Mouse (Mus musculus): ENCODE measurements at regions not wholly inside any gene's neighbourhood (a gene's known extent, or its start where the extent isn't known, plus 50 kb on each side); places are given as distances from the start of the nearest gene placed in this dataset.

DNA sequence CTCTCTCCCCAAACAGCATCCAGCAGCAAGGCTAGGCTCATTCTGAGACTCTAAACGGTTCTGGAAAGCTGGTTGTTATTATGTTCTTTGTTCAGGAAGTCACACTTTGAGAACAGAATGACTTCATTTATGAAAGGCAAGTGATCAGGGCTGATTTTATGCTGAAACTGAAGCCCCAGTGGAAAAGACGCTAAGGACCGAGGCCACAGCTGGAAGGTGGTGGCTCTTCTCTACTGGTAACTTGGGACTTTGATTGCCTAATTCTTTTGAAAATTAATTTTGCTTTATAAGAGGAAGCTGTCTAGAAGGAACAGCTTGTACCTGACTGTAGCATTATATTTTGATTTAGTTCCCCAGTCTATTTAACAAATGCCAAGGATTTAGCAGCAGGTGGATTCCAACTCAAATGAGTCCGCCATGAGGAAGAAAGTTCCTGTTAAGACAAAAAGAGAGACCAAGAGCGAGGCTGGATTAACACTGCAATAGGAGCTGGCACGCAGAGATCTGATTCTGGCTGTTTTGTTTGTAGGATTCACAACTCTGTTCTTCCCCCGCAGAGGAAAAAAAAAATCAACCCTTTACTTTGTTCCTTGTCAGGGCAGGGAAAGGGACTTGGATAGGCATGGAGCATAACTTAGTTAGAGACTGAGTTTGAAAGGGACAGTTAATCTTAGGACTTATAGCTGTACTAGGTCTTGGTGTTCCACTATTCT is 388.3 kb upstream of the Slc30a5 start:
- WGBS = 86% methylated on average over 7 of the region's 7 CpGs
- H3K4me3 ChIP-seq (ENCODE audit: extremely low read depth, insufficient read depth, insufficient read length) = no peak overlapping the region
- no peak for DNase-seq (ENCODE audit: low read depth in 1 of 2, low spot score in 2 of 2)
- no peaks in the 10 kb centered on the region for H3K36me3 ChIP-seq (ENCODE audit: control insufficient read depth, insufficient read depth, low read length)
- TF ChIP-seq POLR2A (IDR thresholded peaks at IDR 0.05; ENCODE audit: low read depth, low read length) (no peak), CTCF (IDR thresholded peaks at IDR 0.05; ENCODE audit: extremely low read depth, insufficient read depth, insufficient read length, insufficient replicate concordance) (no peak)
- no peak overlapping the region for H3K27ac ChIP-seq (ENCODE audit: insufficient read depth, low read length)
- no peaks in the 10 kb centered on the region for H3K4me1 ChIP-seq (ENCODE audit: control insufficient read depth, insufficient read depth, insufficient read length)
- H3K27me3 ChIP-seq (ENCODE audit: control insufficient read depth, insufficient read depth, low read length) = no peaks in the 10 kb centered on the region

DNA sequence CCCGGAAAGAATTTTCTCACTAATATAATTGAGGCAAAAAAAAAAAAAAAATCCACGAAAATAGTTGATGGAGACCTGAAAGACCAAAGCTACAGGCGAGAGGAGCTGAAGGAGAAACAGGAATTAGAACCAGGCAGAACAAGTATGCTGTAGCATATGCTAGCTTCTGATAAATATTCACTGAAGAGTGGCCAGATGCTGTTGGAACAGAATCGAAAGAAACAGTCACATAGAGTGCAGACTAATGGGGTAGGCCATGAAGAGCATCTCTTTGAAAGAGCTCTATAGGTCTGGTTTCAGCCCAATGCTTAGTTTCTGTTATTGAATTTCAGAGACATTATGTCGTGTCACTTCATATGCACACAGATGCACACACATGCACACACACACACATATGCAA is 386.3 kb upstream of the Slc30a5 start:
- Histone ChIP-seq H3K4me1 (ENCODE audit: control insufficient read depth, insufficient read depth, insufficient read length) (no peaks in the 10 kb centered on the region), H3K27ac (ENCODE audit: insufficient read depth, low read length) (no peak overlapping the region), H3K4me3 (ENCODE audit: extremely low read depth, insufficient read depth, insufficient read length) (no peak overlapping the region), H3K27me3 (ENCODE audit: control insufficient read depth, insufficient read depth, low read length) (no peaks in the 10 kb centered on the region), H3K36me3 (ENCODE audit: control insufficient read depth, insufficient read depth, low read length) (no peaks in the 10 kb centered on the region)
- 89% methylated on average over 5 of the region's 5 CpGs for WGBS
- TF ChIP-seq CTCF (IDR thresholded peaks at IDR 0.05; ENCODE audit: extremely low read depth, insufficient read depth, insufficient read length, insufficient replicate concordance) (no peak), POLR2A (IDR thresholded peaks at IDR 0.05; ENCODE audit: low read depth, low read length) (no peak)
- no peak for DNase-seq (ENCODE audit: low read depth in 1 of 2, low spot score in 2 of 2)

DNA sequence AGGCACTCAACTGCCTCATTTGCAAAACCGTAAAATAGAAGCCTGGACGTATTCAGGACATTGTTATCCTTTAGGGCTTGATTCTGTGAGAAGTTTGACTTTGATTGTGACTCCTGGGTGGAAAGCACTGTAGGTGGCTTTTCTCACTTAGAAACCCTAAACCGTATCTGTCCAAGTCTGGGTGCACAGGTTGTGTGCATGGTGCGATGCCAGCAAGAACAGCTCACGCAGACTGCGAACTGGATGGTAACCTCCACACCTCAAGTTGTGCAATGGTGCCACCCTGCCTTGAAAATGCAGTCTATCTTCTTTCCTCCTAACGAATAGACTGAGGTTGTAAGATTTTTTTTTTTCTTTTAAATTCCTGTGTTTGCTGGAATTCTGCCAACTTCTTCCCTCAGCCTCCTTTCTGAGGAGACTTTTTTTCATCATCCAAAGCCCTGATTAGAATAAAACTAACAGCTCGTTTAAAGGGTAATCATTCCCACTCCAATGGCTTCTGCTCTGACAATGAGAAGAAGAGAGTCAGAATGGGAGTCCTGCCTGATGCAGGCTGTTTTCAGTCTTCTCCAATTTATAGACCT is 383.8 kb upstream of the Slc30a5 start:
- H3K4me1 ChIP-seq (ENCODE audit: control insufficient read depth, insufficient read depth, insufficient read length) = no peaks in the 10 kb centered on the region
- WGBS = 88% methylated on average over 8 of the region's 8 CpGs
- no peaks in the 10 kb centered on the region for H3K27me3 ChIP-seq (ENCODE audit: control insufficient read depth, insufficient read depth, low read length)
- H3K36me3 ChIP-seq (ENCODE audit: control insufficient read depth, insufficient read depth, low read length) = no peaks in the 10 kb centered on the region
- TF ChIP-seq CTCF (IDR thresholded peaks at IDR 0.05; ENCODE audit: extremely low read depth, insufficient read depth, insufficient read length, insufficient replicate concordance) (no peak), POLR2A (IDR thresholded peaks at IDR 0.05; ENCODE audit: low read depth, low read length) (no peak)
- no peak overlapping the region for H3K27ac ChIP-seq (ENCODE audit: insufficient read depth, low read length)
- H3K4me3 ChIP-seq (ENCODE audit: extremely low read depth, insufficient read depth, insufficient read length) = no peak overlapping the region
- no peak for DNase-seq (ENCODE audit: low read depth in 1 of 2, low spot score in 2 of 2)

DNA sequence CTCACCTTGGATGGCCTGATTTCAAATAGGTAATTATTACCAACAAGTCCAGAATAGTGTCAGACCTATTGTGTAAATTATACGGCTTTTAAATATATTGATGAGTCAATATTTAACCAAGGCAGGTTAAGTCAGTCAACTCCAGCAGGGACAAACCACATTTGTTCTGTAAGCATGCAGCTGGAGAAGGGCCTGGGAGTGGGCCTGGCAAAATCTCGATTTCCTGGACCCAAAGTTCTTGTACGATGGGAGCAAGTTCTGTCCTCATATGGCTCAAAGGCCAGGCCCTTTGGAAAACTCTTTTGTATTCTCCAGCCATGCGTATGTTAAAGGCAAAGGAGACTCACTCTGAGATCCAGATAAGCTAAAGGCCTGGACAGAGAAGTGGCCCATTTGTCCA is 383.2 kb upstream of the Slc30a5 start:
- 87% methylated on average over 4 of the region's 4 CpGs for WGBS
- no peak for DNase-seq (ENCODE audit: low read depth in 1 of 2, low spot score in 2 of 2)
- H3K36me3 ChIP-seq (ENCODE audit: control insufficient read depth, insufficient read depth, low read length) = no peaks in the 10 kb centered on the region
- H3K27ac ChIP-seq (ENCODE audit: insufficient read depth, low read length) = no peak overlapping the region
- H3K4me1 ChIP-seq (ENCODE audit: control insufficient read depth, insufficient read depth, insufficient read length) = no peaks in the 10 kb centered on the region
- TF ChIP-seq CTCF (IDR thresholded peaks at IDR 0.05; ENCODE audit: extremely low read depth, insufficient read depth, insufficient read length, insufficient replicate concordance) = no peak
- TF ChIP-seq POLR2A (IDR thresholded peaks at IDR 0.05; ENCODE audit: low read depth, low read length) = no peak
- no peaks in the 10 kb centered on the region for H3K27me3 ChIP-seq (ENCODE audit: control insufficient read depth, insufficient read depth, low read length)
- no peak overlapping the region for H3K4me3 ChIP-seq (ENCODE audit: extremely low read depth, insufficient read depth, insufficient read length)

GRCm38 (mm10) chr13:101215792-101216221 is 382.6 kb upstream of the Slc30a5 start:
- H3K27me3 ChIP-seq (ENCODE audit: control insufficient read depth, insufficient read depth, low read length) = no peaks in the 10 kb centered on the region
- TF ChIP-seq CTCF (IDR thresholded peaks at IDR 0.05; ENCODE audit: extremely low read depth, insufficient read depth, insufficient read length, insufficient replicate concordance) = no peak
- TF ChIP-seq POLR2A (IDR thresholded peaks at IDR 0.05; ENCODE audit: low read depth, low read length) = no peak
- no peak overlapping the region for H3K4me3 ChIP-seq (ENCODE audit: extremely low read depth, insufficient read depth, insufficient read length)
- no peak overlapping the region for H3K27ac ChIP-seq (ENCODE audit: insufficient read depth, low read length)
- no peaks in the 10 kb centered on the region for H3K4me1 ChIP-seq (ENCODE audit: control insufficient read depth, insufficient read depth, insufficient read length)
- no peak for DNase-seq (ENCODE audit: low read depth in 1 of 2, low spot score in 2 of 2)
- H3K36me3 ChIP-seq (ENCODE audit: control insufficient read depth, insufficient read depth, low read length) = no peaks in the 10 kb centered on the region
- WGBS = 89% methylated on average over 11 of the region's 11 CpGs

DNA sequence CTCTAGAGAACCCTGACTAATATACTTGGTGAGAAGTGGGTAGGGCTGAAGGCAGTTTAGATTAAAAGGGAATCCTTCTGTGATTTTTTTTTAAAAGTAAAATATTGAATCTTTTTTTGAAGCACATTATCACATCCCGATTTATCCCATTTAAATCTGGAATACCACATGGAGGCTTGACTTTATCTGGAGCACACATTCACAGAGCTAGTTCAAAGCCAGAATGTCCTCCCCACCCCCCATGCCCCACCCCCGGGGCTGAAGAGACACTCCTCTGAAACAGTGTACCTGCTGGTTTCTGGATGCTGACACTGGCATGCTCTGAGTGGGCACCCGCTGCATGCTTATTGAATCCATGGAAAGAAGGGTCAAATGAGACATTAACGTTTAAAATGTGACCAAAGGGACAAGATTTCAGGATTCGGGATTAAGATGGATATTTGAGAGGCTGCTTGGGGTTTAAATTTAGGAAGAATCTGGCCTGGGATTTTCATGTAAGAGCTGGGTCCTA is 382.0 kb upstream of the Slc30a5 start:
- 94% methylated on average over 5 of the region's 5 CpGs for WGBS
- TF ChIP-seq CTCF (IDR thresholded peaks at IDR 0.05; ENCODE audit: extremely low read depth, insufficient read depth, insufficient read length, insufficient replicate concordance) (no peak), POLR2A (IDR thresholded peaks at IDR 0.05; ENCODE audit: low read depth, low read length) (no peak)

GRCm38 (mm10) chr13:101214094-101214493 is 380.9 kb upstream of the Slc30a5 start:
- Histone ChIP-seq H3K36me3 (ENCODE audit: control insufficient read depth, insufficient read depth, low read length) (no peaks in the 10 kb centered on the region), H3K4me1 (ENCODE audit: control insufficient read depth, insufficient read depth, insufficient read length) (no peaks in the 10 kb centered on the region), H3K4me3 (ENCODE audit: extremely low read depth, insufficient read depth, insufficient read length) (no peak overlapping the region), H3K27ac (ENCODE audit: insufficient read depth, low read length) (no peak overlapping the region), H3K27me3 (ENCODE audit: control insufficient read depth, insufficient read depth, low read length) (no peaks in the 10 kb centered on the region)
- 82% methylated on average over 2 of the region's 2 CpGs for WGBS
- TF ChIP-seq CTCF (IDR thresholded peaks at IDR 0.05; ENCODE audit: extremely low read depth, insufficient read depth, insufficient read length, insufficient replicate concordance) = no peak
- TF ChIP-seq POLR2A (IDR thresholded peaks at IDR 0.05; ENCODE audit: low read depth, low read length) = no peak
- DNase-seq (ENCODE audit: low read depth in 1 of 2, low spot score in 2 of 2) = no peak

More for the DNA sequence above, 382.0 kb upstream of the Slc30a5 start:
- Histone ChIP-seq H3K4me1 (ENCODE audit: control insufficient read depth, insufficient read depth, insufficient read length) (no peaks in the 10 kb centered on the region), H3K27ac (ENCODE audit: insufficient read depth, low read length) (no peak overlapping the region), H3K36me3 (ENCODE audit: control insufficient read depth, insufficient read depth, low read length) (no peaks in the 10 kb centered on the region), H3K4me3 (ENCODE audit: extremely low read depth, insufficient read depth, insufficient read length) (no peak overlapping the region), H3K27me3 (ENCODE audit: control insufficient read depth, insufficient read depth, low read length) (no peaks in the 10 kb centered on the region)
- no peak for DNase-seq (ENCODE audit: low read depth in 1 of 2, low spot score in 2 of 2)

Measured in spleen, adult 2 months (tissue).